Mouse (Mus musculus): Measurements from ENCODE around the gene Fitm1. TPM values are rescaled to one million over a fixed set of nuclear protein-coding genes. Genes with fewer than 3 reads are reported as not detected.

Gene Fitm1
- polyA plus RNA-seq, 1 experiment from 2014 or later = 0.26 TPM

GRCm38 (mm10) chr14:55613346-55613745 lies 37.9 kb downstream of the Fitm1 start:
- 74% methylated on average over 6 of the region's 6 CpGs for WGBS
- Histone ChIP-seq H3K9me3 (no peaks in the 10 kb centered on the region), H3K4me1 (replicated peaks) (peaks cover 10% of the 10 kb centered on the region), H3K36me3 (peaks cover 22% of the 10 kb centered on the region), H3K27ac (no peak overlapping the region), H3K27me3 (ENCODE audit: insufficient read depth, poor library complexity, severe bottlenecking) (0 out of 2 replicates have a peak, but pooled peaks cover under 1% of the 10 kb centered on the region), H3K4me3 (no peak overlapping the region)
- DNase-seq (ENCODE audit: low spot score) = no peak

GRCm38 (mm10) chr14:55614565-55615178 lies 39.3 kb downstream of the Fitm1 start:
- peaks cover 8% of the 10 kb centered on the region for H3K36me3 ChIP-seq
- H3K27ac ChIP-seq = no peak overlapping the region
- peaks cover 12% of the 10 kb centered on the region; the same call in 1 of the 2 replicates for H3K27me3 ChIP-seq (ENCODE audit: insufficient read depth, poor library complexity, severe bottlenecking)
- no peak overlapping the region for H3K4me3 ChIP-seq
- WGBS = 84% methylated on average over 7 of the region's 7 CpGs
- H3K9me3 ChIP-seq = no peaks in the 10 kb centered on the region
- DNase-seq (ENCODE audit: low spot score) = no peak
- H3K4me1 ChIP-seq (replicated peaks) = peaks cover 17% of the 10 kb centered on the region

- Histone ChIP-seq H3K4me1 (replicated peaks) (peaks cover 17% of the 10 kb centered on the region), H3K27ac (no peak overlapping the region), H3K27me3 (ENCODE audit: insufficient read depth, poor library complexity, severe bottlenecking) (peaks cover 14% of the 10 kb centered on the region; the same call in 1 of the 2 replicates), H3K4me3 (no peak overlapping the region), H3K36me3 (no peaks in the 10 kb centered on the region), H3K9me3 (no peaks in the 10 kb centered on the region)
- no peak for DNase-seq (ENCODE audit: low spot score)
- WGBS = 39% methylated on average over 2 of the region's 2 CpGs
These were observed 40.5 kb downstream of the Fitm1 start for GRCm38 (mm10) chr14:55615876-55616275.

- Histone ChIP-seq H3K27ac (no peak overlapping the region), H3K36me3 (no peaks in the 10 kb centered on the region), H3K9me3 (no peaks in the 10 kb centered on the region), H3K4me1 (replicated peaks) (peaks cover 17% of the 10 kb centered on the region), H3K27me3 (ENCODE audit: insufficient read depth, poor library complexity, severe bottlenecking) (peaks cover 14% of the 10 kb centered on the region; the same call in 1 of the 2 replicates), H3K4me3 (no peak overlapping the region)
- no peak for DNase-seq (ENCODE audit: low spot score)
- WGBS = 85% methylated on average over 2 of the region's 2 CpGs
These were observed 41.4 kb downstream of the Fitm1 start for GRCm38 (mm10) chr14:55616844-55617243.

- Histone ChIP-seq H3K9me3 (no peaks in the 10 kb centered on the region), H3K27me3 (ENCODE audit: insufficient read depth, poor library complexity, severe bottlenecking) (peaks cover 14% of the 10 kb centered on the region; the same call in 1 of the 2 replicates), H3K4me1 (replicated peaks) (peaks cover 17% of the 10 kb centered on the region), H3K36me3 (no peaks in the 10 kb centered on the region; the same call in 1 of the 2 replicates), H3K4me3 (peak within 1 kb of the TSS; percentile 37), H3K27ac (peak within 1 kb of the TSS; percentile 62)
- 26% methylated on average over 21 of the region's 21 CpGs for WGBS
- peak; percentile 62 for DNase-seq (ENCODE audit: low spot score)
These were observed 42.4 kb downstream of the Fitm1 start, which contains the start of gene Rec8 for GRCm38 (mm10) chr14:55617822-55618221. TSS of gene Rec8 (plus strand) at chr14:55618037.

GRCm38 (mm10) chr14:55618486-55619195 lies 43.2 kb downstream of the Fitm1 start:
- peak overlapping the region; percentile 35; the same call in 1 of the 2 replicates for H3K27ac ChIP-seq
- H3K27me3 ChIP-seq (ENCODE audit: insufficient read depth, poor library complexity, severe bottlenecking) = peaks cover 14% of the 10 kb centered on the region; the same call in 1 of the 2 replicates
- peak overlapping the region; percentile 37 for H3K4me3 ChIP-seq
- 47% methylated on average over 22 of the region's 22 CpGs for WGBS
- DNase-seq (ENCODE audit: low spot score) = no peak
- no peaks in the 10 kb centered on the region for H3K9me3 ChIP-seq
- peaks cover 1% of the 10 kb centered on the region for H3K36me3 ChIP-seq
- H3K4me1 ChIP-seq (replicated peaks) = peaks cover 17% of the 10 kb centered on the region

Other genes starting within 250 kb of the Fitm1 start
- 50.5 and 64.5 TPM in 2 replicates for gene Dhrs4, start 96.9 kb upstream of the Fitm1 start, polyA plus RNA-seq (2016; fragmentation: Nextera tagmentation; extraction: Ambion mirVana)
- gene Carmil3, start 85.0 kb upstream of the Fitm1 start, polyA plus RNA-seq (2016; fragmentation: Nextera tagmentation; extraction: Ambion mirVana) = 5.7 and 7.9 TPM in 2 replicates
- 1.1 and 1.6 TPM in 2 replicates for gene Cpne6, start 65.2 kb upstream of the Fitm1 start, polyA plus RNA-seq (2016; fragmentation: Nextera tagmentation; extraction: Ambion mirVana)
- gene Nrl, start 50.6 kb upstream of the Fitm1 start, polyA plus RNA-seq (2016; fragmentation: Nextera tagmentation; extraction: Ambion mirVana) = not detected in 2 replicates
- gene Pck2, start 35.4 kb upstream of the Fitm1 start, polyA plus RNA-seq (2016; fragmentation: Nextera tagmentation; extraction: Ambion mirVana) = 15.4 and 18.5 TPM in 2 replicates
- gene Dcaf11, start 15.6 kb upstream of the Fitm1 start, polyA plus RNA-seq (2016; fragmentation: Nextera tagmentation; extraction: Ambion mirVana) = 69.5 and 94.1 TPM in 2 replicates
- 0.82 TPM in 1 of 2 replicates, not detected in the other for gene A730061H03Rik, start 15.2 kb upstream of the Fitm1 start, polyA plus RNA-seq (2016; fragmentation: Nextera tagmentation; extraction: Ambion mirVana)
- 97.6 and 114 TPM in 2 replicates for gene Psme1, start 2.5 kb downstream of the Fitm1 start, polyA plus RNA-seq (2016; fragmentation: Nextera tagmentation; extraction: Ambion mirVana)
- gene Emc9, start 9.7 kb downstream of the Fitm1 start, polyA plus RNA-seq (2016; fragmentation: Nextera tagmentation; extraction: Ambion mirVana) = 6.8 and 10.0 TPM in 2 replicates
- gene Psme2, start 15.5 kb downstream of the Fitm1 start, polyA plus RNA-seq (2016; fragmentation: Nextera tagmentation; extraction: Ambion mirVana) = 171 and 203 TPM in 2 replicates
- gene Rnf31, start 16.1 kb downstream of the Fitm1 start, polyA plus RNA-seq (2016; fragmentation: Nextera tagmentation; extraction: Ambion mirVana) = 21.2 and 23.2 TPM in 2 replicates
- 7.2 and 7.8 TPM in 2 replicates for gene Irf9, start 28.0 kb downstream of the Fitm1 start, polyA plus RNA-seq (2016; fragmentation: Nextera tagmentation; extraction: Ambion mirVana)
- 10.4 and 12.3 TPM in 2 replicates for gene Rec8, start 42.4 kb downstream of the Fitm1 start, polyA plus RNA-seq (2016; fragmentation: Nextera tagmentation; extraction: Ambion mirVana)
- 101 and 107 TPM in 2 replicates for gene Ipo4, start 60.3 kb downstream of the Fitm1 start, polyA plus RNA-seq (2016; fragmentation: Nextera tagmentation; extraction: Ambion mirVana)
- gene Gm49378, start 62.3 kb downstream of the Fitm1 start, polyA plus RNA-seq (2016; fragmentation: Nextera tagmentation; extraction: Ambion mirVana) = 0.76 and 1.5 TPM in 2 replicates
- 76.0 and 78.1 TPM in 2 replicates for gene Tm9sf1, start 68.2 kb downstream of the Fitm1 start, polyA plus RNA-seq (2016; fragmentation: Nextera tagmentation; extraction: Ambion mirVana)
- gene Tssk4, start 74.6 kb downstream of the Fitm1 start, polyA plus RNA-seq (2016; fragmentation: Nextera tagmentation; extraction: Ambion mirVana) = 0.40 and 0.97 TPM in 2 replicates
- 65.6 and 67.6 TPM in 2 replicates for gene Mdp1, start 84.9 kb downstream of the Fitm1 start, polyA plus RNA-seq (2016; fragmentation: Nextera tagmentation; extraction: Ambion mirVana)
- 60.0 and 65.9 TPM in 2 replicates for gene Gmpr2, start 96.3 kb downstream of the Fitm1 start, polyA plus RNA-seq (2016; fragmentation: Nextera tagmentation; extraction: Ambion mirVana)
- 646 and 662 TPM in 2 replicates for gene Nedd8, start 96.5 kb downstream of the Fitm1 start, polyA plus RNA-seq (2016; fragmentation: Nextera tagmentation; extraction: Ambion mirVana)
- 63.4 and 68.9 TPM in 2 replicates for gene Tinf2, start 106.2 kb downstream of the Fitm1 start, polyA plus RNA-seq (2016; fragmentation: Nextera tagmentation; extraction: Ambion mirVana)
- 0.34 and 0.81 TPM in 2 replicates for gene Tgm1, start 138.3 kb downstream of the Fitm1 start, polyA plus RNA-seq (2016; fragmentation: Nextera tagmentation; extraction: Ambion mirVana)
- 34.7 and 36.3 TPM in 2 replicates for gene Rabggta, start 146.6 kb downstream of the Fitm1 start, polyA plus RNA-seq (2016; fragmentation: Nextera tagmentation; extraction: Ambion mirVana)
- gene Dhrs1, start 170.1 kb downstream of the Fitm1 start, polyA plus RNA-seq (2016; fragmentation: Nextera tagmentation; extraction: Ambion mirVana) = 68.5 and 73.8 TPM in 2 replicates
- gene Nop9, start 170.1 kb downstream of the Fitm1 start, polyA plus RNA-seq (2016; fragmentation: Nextera tagmentation; extraction: Ambion mirVana) = 53.3 and 56.5 TPM in 2 replicates
- 0.17 TPM in 1 of 2 replicates, not detected in the other for gene Cideb, start 182.8 kb downstream of the Fitm1 start, polyA plus RNA-seq (2016; fragmentation: Nextera tagmentation; extraction: Ambion mirVana)
- gene Ltb4r2, start 185.8 kb downstream of the Fitm1 start, polyA plus RNA-seq (2016; fragmentation: Nextera tagmentation; extraction: Ambion mirVana) = 0.14 and 0.21 TPM in 2 replicates
- 0.11 and 0.39 TPM in 2 replicates for gene Ltb4r1, start 190.3 kb downstream of the Fitm1 start, polyA plus RNA-seq (2016; fragmentation: Nextera tagmentation; extraction: Ambion mirVana)
- 7.9 and 10.3 TPM in 2 replicates for gene Adcy4, start 208.5 kb downstream of the Fitm1 start, polyA plus RNA-seq (2016; fragmentation: Nextera tagmentation; extraction: Ambion mirVana)
- gene Ripk3, start 213.2 kb downstream of the Fitm1 start, polyA plus RNA-seq (2016; fragmentation: Nextera tagmentation; extraction: Ambion mirVana) = 11.9 and 14.4 TPM in 2 replicates
- gene Nfatc4, start 247.5 kb downstream of the Fitm1 start, polyA plus RNA-seq (2016; fragmentation: Nextera tagmentation; extraction: Ambion mirVana) = 34.0 and 34.6 TPM in 2 replicates